Mouse (Mus musculus) liver, adult 2 months (tissue): ENCODE data around the gene Chchd2. TPM values are rescaled to one million over a fixed set of nuclear protein-coding genes. Genes with fewer than 3 reads are reported as not detected.

ENCODE experiments used
- DNase-seq: peaks from one replicate; pipeline ENCODE4 v3.0.0-alpha.2; 2011; ENCODE audit warnings: low read depth, low spot score; ENCODE audit errors: extremely low read depth
- H3K27ac ChIP-seq: fragments of 200-500 bp; replicated peaks from 2 replicates; pipeline ENCODE4 v1.5.1; 2012; ENCODE audit warnings: low read depth, mild to moderate bottlenecking, control low read depth, inconsistent platforms, low read length; ENCODE audit not compliant: insufficient read depth
- H3K27me3 ChIP-seq: fragments of 200-500 bp; 2 replicates; pipeline ENCODE4 v1.6.1; 2012; ENCODE audit warnings: mild to moderate bottlenecking, moderate library complexity, low read length, inconsistent platforms; ENCODE audit not compliant: control insufficient read depth, insufficient read depth
- H3K36me3 ChIP-seq: fragments of 200-500 bp; 2 replicates; pipeline ENCODE4 v1.6.1; 2012; ENCODE audit warnings: low read length, inconsistent platforms; ENCODE audit not compliant: control insufficient read depth, insufficient read depth
- H3K4me1 ChIP-seq: fragments of 200-500 bp; 2 replicates; pipeline ENCODE4 v1.6.1; 2011; ENCODE audit warnings: low read length; ENCODE audit not compliant: control insufficient read depth, insufficient read depth
- H3K4me3 ChIP-seq: fragments of 200-500 bp; 2 replicates; pipeline ENCODE4 v1.5.1; 2011; ENCODE audit warnings: low read depth, mild to moderate bottlenecking, control low read depth, low read length, moderate library complexity; ENCODE audit not compliant: insufficient read depth
- H3K79me2 ChIP-seq: fragments of 200-500 bp; 2 replicates; pipeline ENCODE4 v1.6.1; 2012; ENCODE audit warnings: inconsistent platforms, mild to moderate bottlenecking, low read length, moderate library complexity; ENCODE audit not compliant: control insufficient read depth, insufficient read depth
- H3K9ac ChIP-seq: fragments of 200-500 bp; 2 replicates; pipeline ENCODE4 v1.6.1; 2012; ENCODE audit warnings: low read depth, mild to moderate bottlenecking, control low read depth, inconsistent platforms, low read length
- CTCF ChIP-seq: fragments of 200-500 bp; IDR thresholded peaks from 2 replicates; pipeline ENCODE4 v1.5.1; 2011; ENCODE audit warnings: low read depth, low read length, control low read depth
- POLR2A ChIP-seq: fragments of 200-500 bp; IDR thresholded peaks from 2 replicates; pipeline ENCODE4 v1.6.1; 2011; ENCODE audit warnings: low read length, control low read depth; ENCODE audit not compliant: insufficient read depth; ENCODE audit errors: extremely low read depth
- WGBS: fragments of 180-500 bp; shearing (Covaris S2); methylation state at CpG from one replicate; pipeline ENCODE4 v1.1.7; 2018; 5-methylcytosine and 5-hydroxymethylcytosine counted together
- polyA plus RNA-seq: library from polyadenylated mRNA; depleted of rRNA; stranded (reverse); fragments of >200 nt; gene quantifications from 2 replicates; pipeline ENCODE4 v1.2.3, GENCODE M21; 2012
- total RNA-seq: library from RNA; depleted of rRNA; stranded (reverse); fragments of >200 nt; gene quantifications from 2 replicates; pipeline ENCODE4 v1.2.3, GENCODE M21; 2014

Chchd2 gene
- total and polyA plus RNA-seq, 2 experiments: 1,062 to 1,612 TPM

DNA sequence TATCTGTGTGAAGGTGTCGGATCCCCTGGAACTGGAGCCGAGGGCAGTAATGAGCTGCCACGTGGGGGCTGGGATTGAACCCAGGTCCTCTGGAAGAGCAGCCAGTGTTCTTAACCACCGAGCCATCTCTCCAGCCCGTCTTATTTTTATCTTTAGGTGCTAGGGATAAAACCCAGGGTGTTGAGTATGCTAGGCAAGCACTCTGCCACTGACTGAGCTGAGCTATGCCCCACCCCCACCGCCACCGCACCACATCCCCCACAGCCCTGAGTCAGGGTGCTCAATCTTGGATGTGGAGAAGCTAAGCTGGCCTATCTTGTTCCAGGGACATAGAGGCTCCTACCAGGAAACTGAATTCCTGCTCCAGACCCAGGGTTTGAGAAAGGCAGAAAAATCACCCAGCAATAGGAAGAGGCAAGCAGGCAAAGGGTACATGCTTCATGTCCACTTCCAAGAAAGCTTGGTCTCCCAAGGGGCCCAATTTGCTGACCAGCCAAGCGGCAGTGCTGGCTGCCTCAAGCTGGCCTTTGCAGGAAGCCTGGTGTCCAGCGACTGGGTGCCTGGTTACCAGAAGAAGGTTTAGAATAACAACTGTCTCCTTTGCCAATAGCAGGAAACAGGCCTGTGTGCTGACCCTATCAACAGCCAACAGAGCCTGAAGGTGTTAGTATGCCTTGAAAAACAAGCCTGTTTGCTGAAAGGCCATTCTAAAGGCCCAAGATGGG is 9.4 kb downstream of the Chchd2 start:
- WGBS: 84% methylated on average over 9 of the region's 9 CpGs
- no peak overlapping the region for H3K9ac ChIP-seq
- H3K27me3 ChIP-seq: no peaks in the 10 kb centered on the region
- H3K36me3 ChIP-seq: peaks cover 19% of the 10 kb centered on the region
- DNase-seq: no peak
- no peak overlapping the region for H3K27ac ChIP-seq
- H3K79me2 ChIP-seq: no peaks in the 10 kb centered on the region
- 0 out of 2 replicates have a peak, but pooled peaks cover 2% of the 10 kb centered on the region for H3K4me1 ChIP-seq
- H3K4me3 ChIP-seq: no peak overlapping the region
- TF ChIP-seq CTCF (no peak), POLR2A (no peak)

DNA sequence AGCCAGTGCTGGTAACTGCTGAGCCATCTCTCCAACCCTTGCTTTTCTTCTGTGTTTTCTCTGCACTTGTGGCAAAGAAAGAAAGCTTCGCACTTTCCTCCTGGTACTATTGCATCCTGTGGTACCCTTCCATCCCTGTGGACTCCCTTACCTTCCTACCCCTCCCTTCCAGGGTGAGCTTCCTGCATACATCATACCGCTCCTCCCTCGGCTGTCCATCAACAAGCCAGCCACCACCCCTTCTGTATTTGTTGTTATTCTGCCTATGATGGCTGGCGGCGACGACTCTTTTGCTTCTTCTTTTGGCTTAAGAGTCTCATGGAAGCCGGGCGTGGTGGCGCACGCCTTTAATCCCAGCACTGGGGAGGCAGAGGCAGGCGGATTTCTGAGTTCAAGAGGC is 12.2 kb downstream of the Chchd2 start:
- Histone ChIP-seq H3K4me1 (0 out of 2 replicates have a peak, but pooled peaks cover 2% of the 10 kb centered on the region), H3K36me3 (no peaks in the 10 kb centered on the region), H3K79me2 (no peaks in the 10 kb centered on the region), H3K27me3 (no peaks in the 10 kb centered on the region), H3K9ac (no peak overlapping the region), H3K4me3 (no peak overlapping the region), H3K27ac (no peak overlapping the region)
- DNase-seq: no peak
- WGBS: 79% methylated on average over 11 of the region's 11 CpGs
- TF ChIP-seq CTCF (no peak), POLR2A (no peak)

DNA sequence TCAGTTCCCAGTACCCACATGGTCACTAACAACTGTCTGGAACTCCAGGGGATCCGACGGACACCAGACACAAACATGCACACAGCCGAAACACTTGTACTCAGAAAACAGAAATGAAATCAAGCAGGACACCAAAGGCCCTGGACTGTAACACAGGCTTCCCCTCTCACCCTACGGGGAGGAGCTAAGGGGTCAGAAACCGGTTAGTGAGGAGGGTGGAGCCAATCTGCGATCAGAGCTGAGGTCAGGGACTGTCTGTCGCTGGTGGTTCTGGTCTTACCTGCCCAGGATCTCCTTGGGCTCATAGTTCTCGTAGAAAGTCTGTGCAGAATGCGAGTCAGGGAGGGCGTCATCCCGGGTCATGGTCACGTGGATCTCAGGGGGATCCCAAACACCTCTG is 13.3 kb downstream of the Chchd2 start:
- TF ChIP-seq POLR2A: no peak
- no peak for TF ChIP-seq CTCF
- WGBS: 80% methylated on average over 12 of the region's 12 CpGs
- Histone ChIP-seq H3K36me3 (no peaks in the 10 kb centered on the region), H3K4me3 (no peak overlapping the region), H3K27me3 (no peaks in the 10 kb centered on the region), H3K4me1 (0 out of 2 replicates have a peak, but pooled peaks cover 2% of the 10 kb centered on the region), H3K27ac (no peak overlapping the region), H3K79me2 (no peaks in the 10 kb centered on the region), H3K9ac (no peak overlapping the region)
- no peak for DNase-seq

DNA sequence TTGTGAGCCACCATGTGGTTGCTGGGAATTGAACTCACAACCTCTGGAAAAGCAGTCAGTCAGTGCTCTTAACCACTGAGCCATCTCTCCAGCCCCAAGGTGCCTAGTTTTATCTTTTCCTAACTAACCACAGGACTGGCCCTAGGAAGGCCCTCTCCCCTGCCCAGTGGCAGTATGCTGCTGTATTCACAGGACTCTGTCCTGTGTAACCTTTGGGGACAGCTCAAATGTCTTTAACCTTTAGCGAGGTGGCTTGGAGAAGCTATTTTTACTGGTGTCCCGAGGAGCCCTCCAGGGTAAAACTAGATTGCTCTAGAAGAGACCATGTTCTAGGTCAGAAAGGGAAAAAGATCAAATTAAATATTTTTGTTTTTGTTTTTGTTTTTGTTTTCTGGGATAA is 16.0 kb downstream of the Chchd2 start:
- no peak overlapping the region for H3K4me3 ChIP-seq
- no peaks in the 10 kb centered on the region for H3K36me3 ChIP-seq
- H3K27me3 ChIP-seq: no peaks in the 10 kb centered on the region
- no peaks in the 10 kb centered on the region for H3K4me1 ChIP-seq
- no peak for DNase-seq
- TF ChIP-seq POLR2A (no peak), CTCF (no peak)
- no peaks in the 10 kb centered on the region for H3K79me2 ChIP-seq
- H3K27ac ChIP-seq: no peak overlapping the region
- no peak overlapping the region for H3K9ac ChIP-seq
- WGBS: 82% methylated on average over 2 of the region's 2 CpGs

DNA sequence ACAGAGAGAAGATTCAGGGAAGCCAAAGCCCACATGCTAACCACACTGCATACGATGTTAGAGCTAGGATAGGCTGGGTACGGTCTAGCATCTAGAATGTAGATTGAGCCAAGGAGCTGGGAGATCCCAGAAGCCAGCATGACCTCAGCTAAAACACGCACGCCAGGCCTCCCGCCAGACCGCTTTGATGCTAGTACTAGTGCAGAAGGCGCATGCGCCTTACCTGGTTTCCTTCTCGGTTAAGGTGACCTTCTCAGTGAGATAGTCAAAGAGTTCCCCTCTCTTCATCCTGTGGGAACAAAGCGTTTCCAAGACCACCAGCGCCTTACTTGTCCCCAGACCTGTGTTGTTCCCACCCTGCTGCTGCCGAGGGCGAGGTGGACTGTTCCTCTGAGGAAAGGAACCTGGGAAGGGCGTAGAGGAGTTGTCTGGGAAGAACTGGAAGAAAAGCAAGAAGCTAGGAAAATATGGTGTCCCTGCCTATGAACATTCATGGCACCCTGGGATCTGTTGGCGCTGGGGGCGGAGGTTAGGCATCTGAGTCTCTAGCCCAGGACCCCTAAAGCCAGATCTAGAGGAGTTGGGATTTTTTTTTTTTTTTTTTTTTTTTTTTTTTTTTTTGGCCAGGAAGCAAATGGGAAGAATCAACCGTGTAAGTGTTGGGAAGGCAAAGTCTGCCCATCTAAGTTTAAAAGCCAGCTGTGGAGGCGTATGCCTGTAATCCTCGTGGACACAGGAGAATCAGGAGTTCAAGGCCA is 17.9 kb downstream of the Chchd2 start:
- H3K4me1 ChIP-seq: no peaks in the 10 kb centered on the region
- H3K79me2 ChIP-seq: no peaks in the 10 kb centered on the region
- H3K36me3 ChIP-seq: no peaks in the 10 kb centered on the region
- no peak overlapping the region for H3K4me3 ChIP-seq
- no peak for DNase-seq
- 87% methylated on average over 19 of the region's 19 CpGs for WGBS
- TF ChIP-seq POLR2A (no peak), CTCF (no peak)
- no peak overlapping the region for H3K27ac ChIP-seq
- no peak overlapping the region for H3K9ac ChIP-seq
- H3K27me3 ChIP-seq: no peaks in the 10 kb centered on the region
